Mouse (Mus musculus) midbrain, embryonic 10.5 days (tissue): ENCODE results near the gene Heg1. TPM values are rescaled to one million over a fixed set of nuclear protein-coding genes. Genes with fewer than 3 reads are reported as not detected.

Source experiments
- DNase-seq: peaks from one replicate; pipeline ENCODE4 v3.0.0-alpha.2; 2017; ENCODE audit warnings: low spot score
- H3K27ac ChIP-seq: fragments of 300-500 bp; sonication (generic); replicated peaks from 2 replicates; pipeline ENCODE4 v1.5.1; 2016; ENCODE audit warnings: mild to moderate bottlenecking
- H3K27me3 ChIP-seq: fragments of 300-500 bp; sonication (generic); 2 replicates; pipeline ENCODE4 v1.6.1; 2016; ENCODE audit warnings: low read depth, mild to moderate bottlenecking; ENCODE audit not compliant: poor library complexity, severe bottlenecking
- H3K36me3 ChIP-seq: fragments of 300-500 bp; sonication (generic); 2 replicates; pipeline ENCODE4 v1.6.1; 2016; ENCODE audit warnings: mild to moderate bottlenecking, moderate library complexity
- H3K4me1 ChIP-seq: fragments of 300-500 bp; sonication (generic); 2 replicates; pipeline ENCODE4 v1.6.1; 2016
- H3K4me3 ChIP-seq: fragments of 300-500 bp; sonication (generic); 2 replicates; pipeline ENCODE4 v1.5.1; 2016; ENCODE audit warnings: mild to moderate bottlenecking, moderate library complexity
- H3K9me3 ChIP-seq: fragments of 300-500 bp; sonication (generic); replicated peaks from 2 replicates; pipeline ENCODE4 v1.6.1; 2016; ENCODE audit warnings: mild to moderate bottlenecking
- WGBS: fragments of 180-500 bp; shearing (Covaris S2); methylation state at CpG from one replicate; pipeline ENCODE4 v1.1.7; 2016; 5-methylcytosine and 5-hydroxymethylcytosine counted together
- polyA plus RNA-seq: library from polyadenylated mRNA; unstranded; fragments of >200 nt; fragmentation: Nextera tagmentation; extraction: Ambion mirVana; gene quantifications from 2 replicates; pipeline ENCODE4 v1.2.1, GENCODE M21; 2016

The Heg1 gene
- polyA plus RNA-seq, 1 experiment from 2014 or later: 34.3 TPM

DNA sequence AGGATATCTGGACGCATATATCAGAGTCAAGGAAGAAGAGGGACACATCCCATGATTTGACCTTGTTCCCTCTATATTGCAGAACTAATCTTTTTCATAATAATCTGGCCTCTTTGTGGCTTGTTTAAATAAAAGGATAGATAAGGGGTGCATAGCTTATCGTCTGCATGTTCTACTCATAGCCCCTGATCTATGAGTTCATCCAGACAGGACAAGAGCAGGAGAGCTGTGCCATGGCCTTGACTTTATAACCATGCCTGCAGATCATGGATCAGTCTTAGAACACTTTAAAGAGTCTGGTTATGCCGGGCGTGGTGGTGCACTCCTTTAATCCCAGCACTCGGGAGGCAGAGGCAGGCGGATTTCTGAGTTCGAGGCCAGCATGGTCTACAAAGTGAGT lies 75.0 kb downstream of the Heg1 start:
- peaks cover 85% of the 10 kb centered on the region for H3K36me3 ChIP-seq
- no peak overlapping the region for H3K27ac ChIP-seq
- no peaks in the 10 kb centered on the region for H3K9me3 ChIP-seq
- DNase-seq: no peak
- peaks cover 42% of the 10 kb centered on the region for H3K4me1 ChIP-seq
- H3K4me3 ChIP-seq: no peak overlapping the region
- WGBS: 97% methylated on average over 7 of the region's 7 CpGs
- no peaks in the 10 kb centered on the region for H3K27me3 ChIP-seq

GRCm38 (mm10) chr16:33760542-33760941 lies 76.4 kb downstream of the Heg1 start:
- no peaks in the 10 kb centered on the region for H3K27me3 ChIP-seq
- H3K36me3 ChIP-seq: peaks cover 77% of the 10 kb centered on the region
- peaks cover 54% of the 10 kb centered on the region for H3K4me1 ChIP-seq

DNA sequence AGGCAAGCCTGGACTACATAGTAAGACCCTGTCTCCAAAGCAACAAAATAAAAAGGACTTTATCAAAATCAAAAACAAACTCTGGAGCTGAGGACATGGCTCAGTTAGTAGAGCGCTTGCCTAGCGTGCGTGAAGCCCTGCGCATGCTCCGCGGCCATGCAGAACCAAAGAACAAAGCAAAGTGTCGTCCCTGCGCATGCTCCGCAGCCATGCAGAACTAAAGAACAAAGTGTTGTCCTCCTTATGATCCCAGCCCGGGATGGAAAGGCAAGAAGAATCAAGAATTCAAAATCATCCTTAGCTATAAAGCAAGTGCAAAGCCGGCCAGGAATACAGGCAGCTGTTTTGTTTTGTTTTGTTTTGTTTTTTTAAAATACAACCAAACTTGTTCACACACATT lies 76.8 kb downstream of the Heg1 start:
- H3K4me3 ChIP-seq: no peak overlapping the region
- 38% methylated on average over 11 of the region's 11 CpGs for WGBS
- peaks cover 77% of the 10 kb centered on the region for H3K36me3 ChIP-seq
- no peaks in the 10 kb centered on the region for H3K9me3 ChIP-seq
- H3K27ac ChIP-seq: no peak overlapping the region
- DNase-seq: peak; percentile 27
- peaks cover 54% of the 10 kb centered on the region for H3K4me1 ChIP-seq
- no peaks in the 10 kb centered on the region for H3K27me3 ChIP-seq

More at GRCm38 (mm10) chr16:33760542-33760941, 76.4 kb downstream of the Heg1 start:
- Histone ChIP-seq H3K9me3 (no peaks in the 10 kb centered on the region), H3K27ac (peak overlapping the region; percentile 52), H3K4me3 (no peak overlapping the region)
- 27% methylated on average over 5 of the region's 5 CpGs for WGBS
- DNase-seq: peak; percentile 12

- Histone ChIP-seq H3K4me3 (peak overlapping the region; percentile 20; the same call in 1 of the 2 replicates), H3K36me3 (peaks cover 74% of the 10 kb centered on the region), H3K9me3 (no peaks in the 10 kb centered on the region), H3K27ac (peak overlapping the region; percentile 65), H3K27me3 (no peaks in the 10 kb centered on the region), H3K4me1 (peaks cover 54% of the 10 kb centered on the region)
- peak; percentile 65 for DNase-seq
- 30% methylated on average over 12 of the region's 12 CpGs for WGBS
These were observed 80.5 kb downstream of the Heg1 start for GRCm38 (mm10) chr16:33764501-33765193.

DNA sequence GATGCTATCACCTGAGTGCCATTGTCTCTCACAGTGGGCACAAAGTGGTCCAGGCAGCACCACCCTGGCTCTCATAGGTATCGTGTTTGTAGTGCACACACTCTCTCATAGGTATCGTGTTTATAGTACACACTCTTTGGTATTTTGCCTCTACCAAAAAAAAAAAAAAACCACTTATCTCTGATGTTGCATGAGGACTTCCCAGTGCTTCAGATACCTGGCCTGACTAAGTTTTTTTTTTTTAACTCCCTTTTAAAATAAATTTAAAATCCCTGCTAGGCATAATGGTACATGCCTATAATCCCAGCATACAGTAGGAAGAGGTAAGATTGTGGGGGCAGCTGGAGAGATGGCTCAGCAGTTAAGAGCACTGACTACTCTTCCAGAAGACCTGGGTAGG lies 81.3 kb downstream of the Heg1 start:
- Histone ChIP-seq H3K4me3 (no peak overlapping the region), H3K4me1 (peaks cover 49% of the 10 kb centered on the region), H3K27ac (peak overlapping the region; percentile 65; the same call in 1 of the 2 replicates), H3K9me3 (no peaks in the 10 kb centered on the region), H3K27me3 (no peaks in the 10 kb centered on the region), H3K36me3 (peaks cover 72% of the 10 kb centered on the region)
- WGBS: 100% methylated on average over 2 of the region's 2 CpGs
- no peak for DNase-seq

DNA sequence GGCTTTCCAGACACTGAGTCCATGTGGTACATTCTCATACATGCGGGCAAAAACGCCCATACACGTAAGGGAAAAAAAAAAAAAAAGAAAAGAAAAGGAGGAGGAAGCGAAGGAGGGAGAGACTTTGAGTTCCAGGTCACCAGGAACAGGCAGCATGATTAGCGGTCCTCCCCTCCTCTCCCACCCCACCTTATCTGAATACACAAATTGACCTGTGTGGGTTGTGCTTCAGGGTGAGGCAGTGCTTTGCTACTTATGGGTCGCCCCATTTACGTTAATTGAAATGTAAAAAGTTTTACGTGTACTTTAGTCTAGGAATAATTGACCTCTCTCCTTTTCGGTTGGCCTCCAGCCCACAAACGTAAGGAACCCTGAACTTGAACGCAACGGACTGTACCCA lies 82.1 kb downstream of the Heg1 start:
- Histone ChIP-seq H3K4me3 (no peak overlapping the region), H3K36me3 (peaks cover 63% of the 10 kb centered on the region), H3K27ac (no peak overlapping the region), H3K27me3 (no peaks in the 10 kb centered on the region), H3K4me1 (peaks cover 41% of the 10 kb centered on the region), H3K9me3 (no peaks in the 10 kb centered on the region)
- DNase-seq: no peak
- WGBS: 84% methylated on average over 12 of the region's 12 CpGs

DNA sequence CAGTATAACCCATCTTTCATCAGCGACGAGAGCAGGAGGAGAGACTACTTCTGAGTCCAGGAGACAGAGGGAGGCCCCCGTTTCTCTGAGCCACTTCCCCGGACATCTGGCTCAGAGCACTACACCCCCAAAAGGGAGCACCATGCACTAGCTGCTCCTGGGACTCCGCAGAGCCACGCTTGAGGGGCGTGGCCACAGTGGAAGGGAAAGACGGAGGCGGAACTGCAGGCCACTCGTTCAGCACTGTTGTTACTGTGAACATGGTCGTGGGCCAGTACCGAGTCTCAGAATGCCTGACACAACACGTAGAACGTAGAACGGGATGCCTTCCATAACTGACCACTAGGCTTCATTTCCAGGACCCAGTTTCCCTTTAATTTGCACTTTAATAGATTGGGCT lies 82.6 kb downstream of the Heg1 start:
- Histone ChIP-seq H3K36me3 (peaks cover 59% of the 10 kb centered on the region), H3K27ac (no peak overlapping the region), H3K9me3 (no peaks in the 10 kb centered on the region), H3K4me1 (peaks cover 36% of the 10 kb centered on the region), H3K4me3 (no peak overlapping the region), H3K27me3 (no peaks in the 10 kb centered on the region)
- DNase-seq: peak; percentile 11
- WGBS: 76% methylated on average over 15 of the region's 15 CpGs

DNA sequence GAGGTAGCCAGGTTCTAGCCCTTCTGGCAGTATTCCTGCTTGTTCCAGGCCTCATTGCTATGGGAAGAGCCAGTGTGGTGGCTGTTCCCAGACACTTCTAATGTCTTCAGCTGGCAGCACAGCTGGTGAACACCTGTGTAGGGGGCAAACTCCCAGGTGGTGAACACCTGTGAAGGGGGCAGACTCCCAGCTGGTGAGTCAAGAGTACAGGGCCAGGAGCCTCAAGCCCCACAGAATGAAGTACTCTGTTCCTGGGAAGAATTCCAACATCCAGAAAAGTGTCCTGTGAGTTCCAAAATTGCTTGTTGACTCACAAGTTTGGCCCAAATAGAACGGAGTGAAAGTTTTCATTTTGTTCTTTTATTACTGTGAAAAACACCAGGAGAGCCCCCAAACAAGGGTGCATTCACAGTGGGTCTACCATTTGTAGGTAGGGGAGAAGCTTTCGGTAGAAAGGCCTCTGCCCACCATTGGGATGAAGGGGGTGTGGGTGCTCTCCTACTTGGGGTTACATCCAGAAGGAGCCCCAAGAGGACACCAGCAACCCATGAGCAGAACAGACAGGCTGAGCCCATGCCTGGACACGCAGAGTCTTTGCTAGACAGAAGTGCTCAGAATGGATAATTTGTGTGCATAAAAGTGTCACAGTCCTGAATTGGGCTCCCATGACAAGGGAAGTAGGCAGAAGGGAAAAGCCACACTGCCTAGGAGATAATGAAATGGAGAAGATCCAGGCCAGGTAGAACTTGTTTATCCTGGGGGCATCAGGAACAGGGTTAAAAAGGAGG lies 84.5 kb downstream of the Heg1 start:
- WGBS: 95% methylated on average over 3 of the region's 3 CpGs
- no peak overlapping the region; the same call in 1 of the 2 replicates for H3K27ac ChIP-seq

DNA sequence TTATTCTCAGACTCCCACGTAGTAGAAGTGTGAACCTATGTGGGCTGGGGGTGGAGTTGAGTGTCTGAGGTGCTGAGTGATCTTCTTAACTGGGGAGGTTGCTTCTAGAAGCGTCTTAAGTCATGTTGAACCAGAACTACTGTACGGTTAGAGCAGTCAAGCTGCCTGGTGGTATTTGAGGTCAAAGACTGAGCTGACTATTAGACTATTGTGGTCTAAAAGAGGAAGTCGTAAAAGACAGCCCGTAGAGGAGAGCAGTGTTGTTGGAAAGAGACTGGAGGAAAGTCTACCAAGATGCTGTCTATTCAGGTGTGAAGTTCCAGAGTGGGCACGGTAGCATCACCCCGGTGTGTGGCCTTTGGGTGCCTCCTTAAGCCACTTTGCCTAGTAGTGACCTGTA lies 85.7 kb downstream of the Heg1 start:
- DNase-seq: no peak
- WGBS: 92% methylated on average over 7 of the region's 7 CpGs
- peaks cover 40% of the 10 kb centered on the region for H3K36me3 ChIP-seq
- H3K9me3 ChIP-seq: no peaks in the 10 kb centered on the region
- H3K27me3 ChIP-seq: no peaks in the 10 kb centered on the region
- H3K4me1 ChIP-seq: peaks cover 5% of the 10 kb centered on the region
- H3K27ac ChIP-seq: no peak overlapping the region
- H3K4me3 ChIP-seq: no peak overlapping the region

More for the DNA sequence above, 84.5 kb downstream of the Heg1 start:
- no peaks in the 10 kb centered on the region for H3K27me3 ChIP-seq
- H3K4me3 ChIP-seq: no peak overlapping the region
- H3K36me3 ChIP-seq: peaks cover 40% of the 10 kb centered on the region
- H3K4me1 ChIP-seq: peaks cover 17% of the 10 kb centered on the region
- DNase-seq: no peak
- H3K9me3 ChIP-seq: no peaks in the 10 kb centered on the region

DNA sequence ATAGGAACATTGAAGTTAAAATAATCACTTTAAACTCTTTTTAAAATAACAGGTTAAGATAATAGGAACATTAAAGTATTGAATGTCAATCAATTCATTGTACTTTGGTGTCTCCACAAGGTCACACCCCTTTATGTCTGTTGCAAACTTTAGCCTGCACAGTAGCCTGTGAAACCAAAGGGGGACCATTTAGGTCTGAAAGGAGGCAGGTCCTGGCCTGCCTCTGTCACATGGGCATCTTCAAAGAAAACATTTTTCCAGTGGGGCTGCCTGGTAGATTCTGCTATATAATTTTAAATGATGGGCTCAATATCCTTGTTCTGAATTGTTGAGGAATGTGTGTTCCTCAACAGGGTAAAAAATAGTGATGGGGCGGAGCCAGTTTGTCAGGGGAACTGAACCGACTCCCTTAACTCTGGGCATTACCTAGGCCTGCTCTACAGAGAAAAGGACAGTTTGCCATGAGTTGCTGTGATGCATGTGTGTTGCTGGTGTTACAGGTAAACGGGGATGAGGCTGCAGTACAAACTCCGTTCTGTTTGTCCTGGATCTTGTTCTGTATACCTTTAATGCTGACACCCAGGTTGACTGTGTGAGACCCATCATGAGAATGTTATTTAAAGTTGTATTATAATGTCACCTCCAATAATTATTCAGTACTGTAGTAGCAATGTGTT lies 86.7 kb downstream of the Heg1 start:
- no peaks in the 10 kb centered on the region for H3K4me1 ChIP-seq
- H3K36me3 ChIP-seq: peaks cover 32% of the 10 kb centered on the region
- no peak overlapping the region for H3K4me3 ChIP-seq
- H3K27me3 ChIP-seq: no peaks in the 10 kb centered on the region
- no peak overlapping the region for H3K27ac ChIP-seq
- no peaks in the 10 kb centered on the region for H3K9me3 ChIP-seq
- whole genome bisulfite sequencing: 92% methylated on average over 4 of the region's 4 CpGs
- no peak for DNase-seq

GRCm38 (mm10) chr16:33772809-33773208 lies 88.6 kb downstream of the Heg1 start:
- H3K27me3 ChIP-seq: no peaks in the 10 kb centered on the region
- H3K4me3 ChIP-seq: no peak overlapping the region
- DNase-seq: no peak
- peaks cover 13% of the 10 kb centered on the region for H3K36me3 ChIP-seq
- H3K9me3 ChIP-seq: no peaks in the 10 kb centered on the region
- no peak overlapping the region for H3K27ac ChIP-seq
- no peaks in the 10 kb centered on the region for H3K4me1 ChIP-seq
- WGBS: 89% methylated on average over 5 of the region's 5 CpGs

DNA sequence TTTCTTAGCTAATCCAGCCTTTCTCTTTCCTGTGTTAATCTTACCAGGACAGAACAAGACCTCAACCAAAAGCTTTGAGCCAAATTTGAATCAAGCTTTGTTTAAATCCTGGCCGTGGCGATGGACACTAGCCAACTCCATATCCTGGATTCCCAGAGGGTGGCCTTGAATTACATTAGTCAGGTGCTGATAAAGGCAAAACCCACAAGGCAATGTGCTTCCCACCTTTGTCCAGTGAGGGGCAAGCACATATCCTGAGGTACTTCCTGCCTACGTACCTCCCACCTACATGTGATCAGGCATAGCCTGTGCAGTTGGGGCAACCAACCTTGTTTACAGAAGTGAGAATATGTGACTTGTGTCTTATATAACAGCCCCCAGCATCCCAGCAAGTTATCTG lies 90.8 kb downstream of the Heg1 start:
- H3K4me3 ChIP-seq: no peak overlapping the region
- H3K27ac ChIP-seq: no peak overlapping the region
- WGBS: 90% methylated on average over 3 of the region's 3 CpGs
- no peaks in the 10 kb centered on the region for H3K36me3 ChIP-seq
- no peak for DNase-seq
- H3K9me3 ChIP-seq: no peaks in the 10 kb centered on the region
- H3K4me1 ChIP-seq: no peaks in the 10 kb centered on the region
- no peaks in the 10 kb centered on the region for H3K27me3 ChIP-seq
